Mouse (Mus musculus) heart, embryonic 12.5 days (tissue): ENCODE data around the gene Hist1h3g. TPM values are rescaled to one million over a fixed set of nuclear protein-coding genes. Genes with fewer than 3 reads are reported as not detected.
"Not testable (repeated sequence)": the region's sequence is repeated elsewhere in the genome, so short reads cannot be mapped to it uniquely, and the experiment has no call there.

ENCODE experiments used
- ATAC-seq: fragments of 200-750 bp; cut with Nextera tagmentation; 2 replicates; pipeline ENCODE4 v1.8.0; 2017; ENCODE audit warnings: moderate TSS enrichment, moderate library complexity; ENCODE audit not compliant: insufficient number of reproducible peaks, low FRiP score
- H3K27ac ChIP-seq: fragments of 300-500 bp; sonication (generic); 2 replicates; pipeline ENCODE4 v1.5.1; 2016; ENCODE audit warnings: mild to moderate bottlenecking, moderate library complexity; ENCODE audit not compliant: poor library complexity, severe bottlenecking
- H3K27me3 ChIP-seq: fragments of 300-500 bp; sonication (generic); replicated peaks from 2 replicates; pipeline ENCODE4 v1.6.1; 2016; ENCODE audit warnings: mild to moderate bottlenecking, moderate library complexity
- H3K36me3 ChIP-seq: fragments of 300-500 bp; sonication (generic); 2 replicates; pipeline ENCODE4 v1.6.1; 2016; ENCODE audit warnings: mild to moderate bottlenecking, moderate library complexity
- H3K4me1 ChIP-seq: fragments of 300-500 bp; sonication (generic); replicated peaks from 2 replicates; pipeline ENCODE4 v1.6.1; 2016; ENCODE audit warnings: mild to moderate bottlenecking
- H3K4me2 ChIP-seq: fragments of 300-500 bp; sonication (generic); 2 replicates; pipeline ENCODE4 v1.6.1; 2016; ENCODE audit warnings: mild to moderate bottlenecking, moderate library complexity
- H3K4me3 ChIP-seq: fragments of 300-500 bp; sonication (generic); 2 replicates; pipeline ENCODE4 v1.5.1; 2016; ENCODE audit warnings: mild to moderate bottlenecking
- H3K9ac ChIP-seq: fragments of 300-500 bp; sonication (generic); 2 replicates; pipeline ENCODE4 v1.6.1; 2016; ENCODE audit warnings: mild to moderate bottlenecking, moderate library complexity
- H3K9me3 ChIP-seq: fragments of 300-500 bp; sonication (generic); replicated peaks from 2 replicates; pipeline ENCODE4 v1.6.1; 2016; ENCODE audit warnings: mild to moderate bottlenecking, moderate library complexity
- WGBS: fragments of 180-500 bp; shearing (Covaris S2); methylation state at CpG from one replicate; pipeline ENCODE4 v1.1.7; 2016; 5-methylcytosine and 5-hydroxymethylcytosine counted together
- polyA plus RNA-seq: library from polyadenylated mRNA; unstranded; fragments of >200 nt; fragmentation: Nextera tagmentation; extraction: Ambion mirVana; gene quantifications from 2 replicates; pipeline ENCODE4 v1.2.1, GENCODE M21; 2016

Gene Hist1h3g
- polyA plus RNA-seq, 1 experiment from 2014 or later: 4.0 TPM

DNA sequence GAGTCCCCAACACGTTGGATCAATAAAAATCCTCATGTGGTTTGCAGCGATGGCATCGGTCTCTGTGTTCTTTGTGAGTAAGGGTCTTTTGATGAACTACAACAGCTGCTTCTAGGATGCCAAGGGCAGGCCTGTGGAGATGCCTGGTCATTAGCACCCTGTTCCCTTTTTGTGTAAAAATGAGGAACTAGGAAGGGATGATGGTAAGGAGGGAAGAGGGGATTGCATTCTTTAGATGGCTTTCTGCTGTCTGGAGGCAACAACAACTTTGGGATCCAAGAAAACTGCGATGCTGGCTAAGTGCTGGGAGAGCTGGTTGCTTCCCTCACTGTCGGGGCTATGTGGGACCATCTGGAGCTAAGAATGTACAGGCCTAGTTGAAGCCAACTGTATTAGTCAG, 3.0 kb downstream of the Hist1h3g start:
- Histone ChIP-seq H3K27ac (no peak overlapping the region), H3K9ac (no peak overlapping the region), H3K9me3 (no peaks in the 10 kb centered on the region), H3K27me3 (no peaks in the 10 kb centered on the region), H3K4me2 (no peak overlapping the region), H3K4me1 (peaks cover 19% of the 10 kb centered on the region), H3K36me3 (no peaks in the 10 kb centered on the region), H3K4me3 (no peak overlapping the region)
- 84% methylated on average over 5 of the region's 5 CpGs for WGBS
- no peak for ATAC-seq

DNA sequence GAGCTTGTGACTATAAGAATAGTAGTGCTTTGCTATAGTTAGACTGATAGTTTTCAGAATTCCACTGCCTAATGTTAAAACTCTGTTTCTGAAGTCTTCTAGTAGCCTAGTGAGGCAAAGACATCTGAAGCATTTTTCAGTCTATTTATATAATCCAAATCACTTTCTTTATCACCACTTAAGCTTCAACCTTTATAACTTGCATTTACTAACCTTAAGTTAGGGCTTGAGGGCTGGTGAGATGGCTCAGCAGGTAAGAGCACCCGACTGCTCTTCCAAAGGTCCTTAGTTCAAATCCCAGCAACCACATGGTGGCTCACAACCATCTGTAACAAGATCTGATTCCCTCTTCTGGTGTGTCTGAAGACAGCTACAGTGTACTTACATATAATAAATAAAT, 4.6 kb downstream of the Hist1h3g start:
- not testable (repeated sequence) for H3K4me2 ChIP-seq, H3K9me3 ChIP-seq, H3K4me3 ChIP-seq, H3K9ac ChIP-seq, H3K27me3 ChIP-seq, H3K27ac ChIP-seq, H3K36me3 ChIP-seq, ATAC-seq
- peaks cover 15% of the 10 kb centered on the region for H3K4me1 ChIP-seq
- 59% methylated on average over 1 of the region's 1 CpGs for WGBS

DNA sequence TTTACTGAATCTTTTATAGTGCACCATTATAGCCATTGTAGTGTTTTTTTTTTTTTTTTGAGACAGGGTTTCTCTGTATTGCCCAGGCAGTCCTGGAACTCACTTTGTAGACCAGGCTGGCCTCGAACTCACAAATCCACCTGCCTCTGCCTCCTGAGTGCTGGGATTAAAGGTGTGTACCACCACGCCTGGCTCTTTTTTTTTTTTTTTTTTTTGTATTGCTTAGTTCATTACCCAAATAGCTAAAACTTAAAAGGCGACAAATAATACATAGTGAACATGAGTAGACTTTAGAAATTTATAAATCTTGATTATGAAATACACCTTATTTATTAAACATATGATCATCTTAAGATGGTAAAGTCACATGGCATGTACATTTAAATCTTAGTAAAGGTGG, 6.3 kb downstream of the Hist1h3g start:
- H3K27ac ChIP-seq: no peak overlapping the region
- 78% methylated on average over 3 of the region's 3 CpGs for WGBS
- ATAC-seq: no peak
- H3K36me3 ChIP-seq: no peaks in the 10 kb centered on the region
- peaks cover 10% of the 10 kb centered on the region for H3K4me1 ChIP-seq
- H3K27me3 ChIP-seq: no peaks in the 10 kb centered on the region
- no peak overlapping the region for H3K4me2 ChIP-seq
- H3K9me3 ChIP-seq: no peaks in the 10 kb centered on the region
- H3K9ac ChIP-seq: no peak overlapping the region
- H3K4me3 ChIP-seq: no peak overlapping the region

DNA sequence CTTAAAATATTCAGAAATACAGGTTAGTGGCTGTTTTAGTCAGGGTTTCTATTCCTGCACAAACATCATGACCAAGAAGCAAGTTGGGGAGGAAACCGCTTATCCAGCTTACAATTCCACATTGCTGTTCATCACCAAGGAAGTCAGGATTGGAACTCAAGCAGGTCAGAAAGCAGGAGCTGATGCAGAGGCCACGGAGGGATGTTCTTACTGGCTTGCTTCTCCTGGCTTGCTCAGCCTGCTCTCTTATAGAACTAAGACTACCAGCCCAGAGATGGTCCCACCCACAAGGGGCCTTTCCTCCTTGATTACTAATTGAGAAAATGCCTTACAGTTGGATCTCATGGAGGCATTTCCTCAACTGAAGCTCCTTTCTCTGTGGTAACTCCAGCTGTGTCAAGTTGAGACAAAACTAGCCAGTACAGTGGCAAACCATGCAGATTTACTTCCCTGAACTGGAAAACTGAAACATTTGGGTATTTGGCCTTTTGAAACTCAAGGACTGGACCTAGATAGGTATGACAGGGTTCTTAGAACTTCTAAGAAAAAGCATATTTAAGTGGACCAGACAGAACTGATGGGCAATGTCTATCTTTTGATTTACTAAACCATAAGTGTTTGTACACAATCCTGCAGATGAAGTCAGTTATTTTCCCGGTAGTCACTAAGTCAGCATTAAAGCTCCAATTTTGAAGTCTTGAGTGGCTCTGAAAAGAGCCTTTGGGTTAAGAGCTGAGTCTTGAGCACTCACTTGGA, 7.2 kb downstream of the Hist1h3g start:
- peak overlapping the region; percentile 94 for H3K27ac ChIP-seq
- not testable (repeated sequence) for H3K36me3 ChIP-seq, H3K27me3 ChIP-seq, H3K4me1 ChIP-seq, H3K9me3 ChIP-seq, ATAC-seq
- H3K4me2 ChIP-seq: peak overlapping the region; percentile 82
- peak overlapping the region; percentile 56 for H3K4me3 ChIP-seq
- H3K9ac ChIP-seq: peak overlapping the region; percentile 71
- 8% methylated on average over 3 of the region's 3 CpGs for WGBS

DNA sequence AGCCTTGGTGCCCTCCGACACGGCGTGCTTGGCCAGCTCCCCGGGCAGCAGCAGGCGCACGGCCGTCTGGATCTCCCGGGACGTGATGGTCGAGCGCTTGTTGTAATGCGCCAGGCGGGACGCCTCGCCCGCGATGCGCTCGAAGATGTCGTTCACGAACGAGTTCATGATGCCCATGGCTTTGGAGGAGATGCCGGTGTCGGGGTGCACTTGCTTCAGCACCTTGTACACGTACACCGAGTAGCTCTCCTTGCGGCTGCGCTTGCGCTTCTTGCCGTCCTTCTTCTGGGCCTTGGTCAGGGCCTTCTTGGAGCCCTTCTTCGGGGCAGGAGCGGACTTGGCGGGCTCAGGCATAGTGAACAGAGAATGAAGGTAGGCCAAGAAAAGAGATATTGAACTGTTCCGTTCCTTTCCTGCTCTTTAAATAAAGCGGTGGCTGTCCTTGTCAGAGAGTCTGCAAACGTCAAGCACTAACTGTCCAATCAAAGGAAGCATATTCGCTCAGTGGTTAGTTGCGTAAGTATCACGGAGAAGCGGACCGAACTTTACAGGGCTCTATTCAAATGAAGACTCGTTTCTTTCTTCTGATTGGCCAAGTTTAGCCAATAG, 7.9 kb downstream of the Hist1h3g start, which contains the start of gene Hist1h2bh:
Gene Hist1h2bh, minus strand, starts transcription at position 394 of the 609 bp plus-strand sequence.
- H3K27ac ChIP-seq: peak within 1 kb of the TSS; percentile 94
- peak; percentile 93 for ATAC-seq
- peak within 1 kb of the TSS; percentile 57 for H3K4me3 ChIP-seq
- H3K9ac ChIP-seq: peak within 1 kb of the TSS; percentile 71
- not testable (repeated sequence) for H3K9me3 ChIP-seq, H3K36me3 ChIP-seq, H3K4me1 ChIP-seq, H3K27me3 ChIP-seq
- peak within 1 kb of the TSS; percentile 82 for H3K4me2 ChIP-seq
- 1% methylated on average over 42 of the region's 42 CpGs for WGBS

DNA sequence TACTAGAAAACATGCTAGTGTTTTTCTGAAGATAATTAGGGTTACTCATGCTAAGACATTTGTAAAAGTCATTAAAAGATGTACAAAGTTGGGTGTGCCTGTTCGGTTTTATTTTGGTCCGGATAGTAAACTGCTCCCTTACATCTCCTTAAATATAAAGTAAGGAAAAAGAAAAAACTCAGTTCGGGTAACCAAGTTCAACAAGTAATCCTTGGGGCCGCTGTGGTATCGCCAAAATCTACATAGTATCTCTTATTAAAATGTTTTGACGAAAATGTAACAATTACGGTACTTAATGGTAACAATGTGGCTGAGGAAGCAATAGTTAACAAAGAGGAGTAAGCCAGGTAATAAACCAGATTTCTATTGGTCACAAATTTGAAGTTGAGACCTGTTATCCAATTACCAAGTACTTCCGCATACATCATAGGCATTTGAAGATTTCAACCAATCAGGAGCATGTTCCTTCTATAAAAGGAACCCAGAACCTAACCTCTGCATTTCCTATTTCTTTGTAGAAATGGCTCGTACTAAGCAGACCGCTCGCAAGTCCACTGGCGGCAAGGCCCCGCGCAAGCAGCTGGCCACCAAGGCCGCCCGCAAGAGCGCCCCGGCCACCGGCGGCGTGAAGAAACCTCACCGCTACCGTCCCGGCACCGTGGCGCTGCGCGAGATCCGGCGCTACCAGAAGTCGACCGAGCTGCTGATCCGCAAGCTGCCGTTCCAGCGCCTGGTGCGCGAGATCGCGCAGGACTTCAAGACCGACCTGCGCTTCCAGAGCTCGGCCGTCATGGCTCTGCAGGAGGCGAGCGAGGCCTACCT, 9.0 kb downstream of the Hist1h3g start, which contains the start of gene Hist1h3f:
Gene Hist1h3f, plus strand, starts transcription at position 88 of the 822 bp plus-strand sequence.
- WGBS: under 1% methylated on average over 26 of the region's 45 CpGs
- no peaks in the 10 kb centered on the region for H3K36me3 ChIP-seq
- H3K9ac ChIP-seq: peak within 1 kb of the TSS; percentile 74
- H3K4me2 ChIP-seq: peak within 1 kb of the TSS; percentile 82
- H3K27me3 ChIP-seq: no peaks in the 10 kb centered on the region
- H3K4me3 ChIP-seq: peak within 1 kb of the TSS; percentile 57
- peaks cover 5% of the 10 kb centered on the region; the same call in 1 of the 2 replicates for H3K4me1 ChIP-seq
- ATAC-seq: peak; percentile 90
- H3K9me3 ChIP-seq: no peaks in the 10 kb centered on the region
- peak within 1 kb of the TSS; percentile 94 for H3K27ac ChIP-seq

DNA sequence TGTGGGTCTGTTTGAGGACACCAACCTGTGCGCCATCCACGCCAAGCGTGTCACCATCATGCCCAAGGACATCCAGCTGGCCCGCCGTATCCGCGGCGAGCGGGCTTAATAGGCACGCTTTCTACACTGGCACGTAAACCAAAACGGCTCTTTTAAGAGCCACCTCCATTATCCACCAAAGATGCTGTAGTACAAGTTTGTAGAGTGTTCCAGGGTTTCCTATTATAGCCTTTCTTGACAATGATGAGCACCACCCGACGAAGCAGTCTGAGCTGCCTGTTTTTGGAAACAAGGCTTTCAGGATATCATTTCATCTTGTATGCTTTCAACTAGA, 9.5 kb downstream of the Hist1h3g start:
- H3K36me3 ChIP-seq, H3K27me3 ChIP-seq, H3K4me1 ChIP-seq, H3K9me3 ChIP-seq: not testable (repeated sequence)
- H3K4me2 ChIP-seq: peak overlapping the region; percentile 58
- WGBS: under 1% methylated on average over 12 of the region's 14 CpGs
- H3K9ac ChIP-seq: peak overlapping the region; percentile 74; the same call in 1 of the 2 replicates
- peak; percentile 42 for ATAC-seq
- peak overlapping the region; percentile 57 for H3K4me3 ChIP-seq
- peak overlapping the region; percentile 94 for H3K27ac ChIP-seq

DNA sequence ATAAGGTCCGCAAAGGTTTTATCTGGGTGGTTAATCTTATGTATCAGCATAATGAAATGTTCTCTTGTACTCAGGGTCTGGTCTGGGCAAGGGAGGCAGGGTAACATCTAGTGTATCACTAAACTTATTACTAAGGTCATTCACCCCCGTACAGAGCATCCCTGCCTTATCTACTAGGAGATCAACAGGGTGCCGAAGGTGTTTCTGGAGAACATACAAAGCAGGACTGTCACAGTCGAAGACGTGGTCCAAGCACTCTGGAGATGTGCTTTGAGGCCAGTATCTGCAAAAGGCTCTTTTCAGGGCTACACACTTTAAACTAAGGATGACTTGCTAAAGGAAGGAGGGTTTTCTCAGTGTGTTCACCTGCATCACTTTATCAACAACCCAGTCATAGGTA, 11.5 kb downstream of the Hist1h3g start:
- ATAC-seq: no peak
- 71% methylated on average over 5 of the region's 5 CpGs for WGBS

DNA sequence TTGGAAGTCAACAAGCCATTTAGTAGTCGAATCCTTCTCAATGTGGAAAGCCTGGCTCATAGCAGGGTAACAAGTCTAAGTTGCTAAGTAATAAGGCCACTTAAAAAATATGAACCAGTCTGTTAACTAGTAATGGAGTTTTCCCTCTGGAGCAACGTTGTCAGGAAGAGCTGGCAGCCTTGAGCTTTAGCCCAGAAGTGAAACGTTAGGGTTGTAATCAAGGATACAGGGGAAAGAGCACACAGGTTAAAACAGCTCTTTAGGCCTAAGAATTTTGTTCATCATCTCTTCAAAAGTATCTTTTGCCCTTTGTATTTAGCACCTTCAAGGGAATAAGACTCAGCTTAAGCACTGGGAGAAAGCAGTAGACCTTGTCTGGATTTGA, 15.5 kb downstream of the Hist1h3g start:
- Histone ChIP-seq H3K9me3 (no peaks in the 10 kb centered on the region), H3K4me3 (peak overlapping the region; percentile 55), H3K4me1 (peaks cover 6% of the 10 kb centered on the region), H3K27ac (peak overlapping the region; percentile 87), H3K36me3 (no peaks in the 10 kb centered on the region), H3K27me3 (no peaks in the 10 kb centered on the region), H3K9ac (peak overlapping the region; percentile 75), H3K4me2 (peak overlapping the region; percentile 77)
- WGBS: 6% methylated on average over 3 of the region's 3 CpGs
- ATAC-seq: no peak

More for the DNA sequence above, 11.5 kb downstream of the Hist1h3g start:
- no peak overlapping the region for H3K9ac ChIP-seq
- H3K9me3 ChIP-seq: no peaks in the 10 kb centered on the region
- H3K36me3 ChIP-seq: no peaks in the 10 kb centered on the region
- H3K27ac ChIP-seq: no peak overlapping the region
- H3K4me3 ChIP-seq: no peak overlapping the region
- H3K27me3 ChIP-seq: no peaks in the 10 kb centered on the region
- no peak overlapping the region for H3K4me2 ChIP-seq
- peaks cover 9% of the 10 kb centered on the region for H3K4me1 ChIP-seq

DNA sequence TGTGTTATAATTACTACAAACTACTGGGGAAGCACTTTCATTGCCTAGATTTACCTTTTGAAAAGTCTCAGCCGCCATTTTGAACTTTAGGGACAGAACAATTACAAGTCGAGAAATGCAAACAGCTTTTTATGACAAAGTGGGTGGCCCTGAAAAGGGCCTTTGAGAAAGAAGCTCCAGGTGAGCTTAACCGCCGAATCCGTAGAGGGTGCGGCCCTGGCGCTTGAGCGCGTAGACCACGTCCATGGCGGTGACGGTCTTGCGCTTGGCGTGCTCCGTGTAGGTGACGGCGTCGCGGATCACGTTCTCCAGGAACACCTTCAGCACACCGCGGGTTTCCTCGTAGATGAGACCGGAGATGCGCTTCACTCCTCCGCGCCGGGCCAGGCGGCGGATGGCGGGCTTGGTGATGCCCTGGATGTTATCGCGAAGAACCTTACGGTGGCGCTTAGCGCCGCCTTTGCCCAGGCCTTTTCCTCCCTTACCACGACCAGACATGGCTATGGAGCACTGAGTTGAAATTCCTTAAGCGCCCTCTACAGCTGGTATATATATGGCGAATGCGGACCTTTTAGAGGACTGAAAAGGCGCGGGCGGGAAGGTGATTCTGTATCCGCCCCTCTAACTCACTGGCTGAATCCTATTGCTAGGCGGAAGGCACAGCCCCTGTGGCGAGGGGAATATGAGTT, 16.1 kb downstream of the Hist1h3g start, which contains the start of gene Hist1h4f:
Gene Hist1h4f, minus strand, starts transcription at position 503 of the 689 bp plus-strand sequence.
- peak within 1 kb of the TSS; percentile 55 for H3K4me3 ChIP-seq
- under 1% methylated on average over 47 of the region's 47 CpGs for WGBS
- H3K4me1 ChIP-seq, H3K9me3 ChIP-seq, H3K36me3 ChIP-seq, H3K27me3 ChIP-seq: not testable (repeated sequence)
- peak within 1 kb of the TSS; percentile 75 for H3K9ac ChIP-seq
- H3K4me2 ChIP-seq: peak within 1 kb of the TSS; percentile 77
- H3K27ac ChIP-seq: peak within 1 kb of the TSS; percentile 87
- ATAC-seq: peak; percentile 86
